Comparison of ENCODE assay signal across 12 mouse cellular contexts in the genomic region with DNA sequence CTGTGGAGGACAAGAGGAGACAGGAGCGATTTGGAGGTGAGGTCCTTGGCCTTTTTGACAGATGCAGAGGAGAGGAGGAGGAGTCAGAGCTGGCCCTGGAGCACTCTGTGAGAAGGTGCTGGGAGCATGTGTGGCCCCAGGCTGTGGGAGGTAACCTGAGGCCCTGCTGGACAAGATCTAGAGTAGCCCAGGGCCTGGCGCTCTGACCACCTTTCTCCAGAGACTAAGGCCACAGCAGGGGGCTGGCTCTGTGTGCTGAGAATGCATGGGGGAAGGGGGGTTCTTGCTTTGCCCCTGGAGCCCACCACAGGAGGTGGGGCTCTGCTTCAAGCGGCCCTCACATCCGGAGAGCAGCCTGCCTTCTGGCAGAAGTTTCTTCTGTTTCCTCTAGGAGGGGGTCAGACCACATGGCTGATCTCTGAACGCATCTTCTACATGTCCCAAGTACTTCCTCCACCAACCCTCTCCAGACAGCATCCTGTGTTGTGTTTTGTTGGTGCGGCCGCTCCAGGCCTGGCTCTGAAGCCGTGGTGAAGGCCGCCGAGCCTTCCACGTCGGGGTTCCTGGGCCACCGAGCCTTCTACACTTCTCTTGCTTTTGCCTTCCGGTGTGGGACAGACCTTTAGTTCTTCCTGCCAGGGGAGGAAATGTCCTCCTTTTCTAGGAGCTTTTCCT. TPM values are rescaled to one million over a fixed set of nuclear protein-coding genes. Genes with fewer than 3 reads are reported as not detected.
DNase-seq lines count a peak whose midpoint lies in the region; ATAC-seq lines count a peak whose summit lies in the region.
"Had no signal": no experiment of that assay in that cellular context is flagged by ENCODE, and none has a peak within 500 bp of the region (broad histone marks: within the 10 kb centered on the region; RNA-seq: fewer than 3 reads in every experiment).

No protein-coding gene starts in this region.

- H3K27me3 ChIP-seq in heart, embryonic 15.5 days, result no peaks in the 10 kb centered on the region
- no peaks in the 10 kb centered on the region for H3K27me3 ChIP-seq in embryonic facial prominence, embryonic 12.5 days
- no peaks in the 10 kb centered on the region for H3K27me3 ChIP-seq in hindbrain, embryonic 16.5 days (replicated peaks; ENCODE audit: control insufficient read depth, insufficient read depth, low read length)
- H3K27me3 ChIP-seq: embryonic facial prominence, embryonic 15.5 days; limb, embryonic 13.5 days had no signal

- H3K9ac ChIP-seq in heart, embryonic 15.5 days, result no peak overlapping the region
- H3K9ac ChIP-seq in embryonic facial prominence, embryonic 12.5 days, result no peak overlapping the region
- no peak overlapping the region for H3K9ac ChIP-seq in hindbrain, embryonic 16.5 days (ENCODE audit: low read depth, low read length)
- H3K9ac ChIP-seq: embryonic facial prominence, embryonic 15.5 days; limb, embryonic 13.5 days had no signal

- DNase-seq in heart, adult 11 months, result no peak
- peak; percentile 81 for DNase-seq in CD4-positive helper T cell, adult 2 months (ENCODE audit: low read depth, low spot score)
- DNase-seq in left cerebral cortex, postnatal 4 days, result no peak
- no peak for DNase-seq in ovary, postnatal 14 days (ENCODE audit: low spot score)
- DNase-seq: gastrocnemius, postnatal 10 days; kidney, adult 11 months had no signal

- intact Hi-C loops in left cerebral cortex, postnatal 4 days (cut with DNase I), result no loop called here

- H3K36me3 ChIP-seq in heart, embryonic 15.5 days, result no peaks in the 10 kb centered on the region
- no peaks in the 10 kb centered on the region for H3K36me3 ChIP-seq in embryonic facial prominence, embryonic 12.5 days
- H3K36me3 ChIP-seq in hindbrain, embryonic 16.5 days (ENCODE audit: control insufficient read depth, insufficient read depth, low read length), result no peaks in the 10 kb centered on the region
- H3K36me3 ChIP-seq: embryonic facial prominence, embryonic 15.5 days; limb, embryonic 13.5 days had no signal

- no peak overlapping the region for H3K4me2 ChIP-seq in heart, embryonic 15.5 days
- H3K4me2 ChIP-seq in embryonic facial prominence, embryonic 12.5 days (replicated peaks), result no peak overlapping the region
- no peak overlapping the region for H3K4me2 ChIP-seq in hindbrain, embryonic 16.5 days (ENCODE audit: low read length)
- H3K4me2 ChIP-seq: embryonic facial prominence, embryonic 15.5 days; limb, embryonic 13.5 days had no signal

- WGBS in heart, embryonic 15.5 days, result 52% methylated on average over 14 of the region's 14 CpGs
- 64% methylated on average over 14 of the region's 14 CpGs for WGBS in embryonic facial prominence, embryonic 12.5 days
- 76% methylated on average over 14 of the region's 14 CpGs for WGBS in hindbrain, embryonic 16.5 days

- H3K4me1 ChIP-seq in heart, embryonic 15.5 days (replicated peaks), result peaks cover 4% of the 10 kb centered on the region; the same call in 1 of the 2 replicates
- peaks cover 4% of the 10 kb centered on the region for H3K4me1 ChIP-seq in embryonic facial prominence, embryonic 12.5 days
- H3K4me1 ChIP-seq in hindbrain, embryonic 16.5 days (ENCODE audit: control insufficient read depth, insufficient read depth, low read depth, low read length), result no peaks in the 10 kb centered on the region; the same call in 1 of the 2 replicates

- H3K9me3 ChIP-seq in heart, embryonic 15.5 days (replicated peaks), result no peaks in the 10 kb centered on the region
- no peaks in the 10 kb centered on the region for H3K9me3 ChIP-seq in embryonic facial prominence, embryonic 12.5 days
- no peaks in the 10 kb centered on the region for H3K9me3 ChIP-seq in hindbrain, embryonic 16.5 days (ENCODE audit: control insufficient read depth, low read length)
- H3K9me3 ChIP-seq: embryonic facial prominence, embryonic 15.5 days; limb, embryonic 13.5 days had no signal

- ATAC-seq in heart, embryonic 15.5 days (replicated peaks; ENCODE audit: insufficient number of reproducible peaks, insufficient read depth, low FRiP score, low read depth), result no peak
- no peak for ATAC-seq in embryonic facial prominence, embryonic 12.5 days (ENCODE audit: insufficient number of reproducible peaks, insufficient read depth, low FRiP score, low TSS enrichment)
- ATAC-seq in monocyte, adult 5-6 weeks (replicated peaks; ENCODE audit: insufficient number of reproducible peaks, low FRiP score, low TSS enrichment, poor library complexity, severe bottlenecking), result peak; percentile 24
- ATAC-seq in hindbrain, embryonic 16.5 days, result no peak

- no peak overlapping the region for H3K4me3 ChIP-seq in heart, embryonic 15.5 days
- no peak overlapping the region for H3K4me3 ChIP-seq in embryonic facial prominence, embryonic 12.5 days
- no peak overlapping the region for H3K4me3 ChIP-seq in hindbrain, embryonic 16.5 days (ENCODE audit: low read length)
- H3K4me3 ChIP-seq: embryonic facial prominence, embryonic 15.5 days; limb, embryonic 13.5 days had no signal

- peak overlapping the region; percentile 29; the same call in 1 of the 2 replicates for H3K27ac ChIP-seq in heart, embryonic 15.5 days
- peak overlapping the region; percentile 8; the same call in 1 of the 2 replicates for H3K27ac ChIP-seq in embryonic facial prominence, embryonic 12.5 days
- H3K27ac ChIP-seq in hindbrain, embryonic 16.5 days (ENCODE audit: low read depth, low read length), result no peak overlapping the region
- H3K27ac ChIP-seq: embryonic facial prominence, embryonic 15.5 days; limb, embryonic 13.5 days had no signal

RNA-seq across cellular contexts. Expression of a gene that starts 10.3 kb away (rescaled TPM):
- polyA plus RNA-seq in heart, embryonic 15.5 days (2015; fragmentation: Nextera tagmentation; extraction: Ambion mirVana), result 174 and 239 TPM in 2 replicates
- polyA plus RNA-seq in embryonic facial prominence, embryonic 12.5 days (2016; fragmentation: Nextera tagmentation; extraction: Ambion mirVana), result 345 and 360 TPM in 2 replicates
- 320 to 400 TPM (median 328 TPM) in 3 replicates for total RNA-seq in monocyte, adult 5-6 weeks (2017)
- 467 and 509 TPM in 2 replicates for polyA plus RNA-seq in hindbrain, embryonic 16.5 days (2015; fragmentation: Nextera tagmentation; extraction: Ambion mirVana)
- 100 to 1,000 TPM; 214 to 231 TPM for total RNA-seq in left cerebral cortex, postnatal 4 days (2021)

RNA-seq across cellular contexts. Expression of a gene that starts 15.9 kb away (rescaled TPM):
- polyA plus RNA-seq in heart, embryonic 15.5 days (2015; fragmentation: Nextera tagmentation; extraction: Ambion mirVana), result 1.8 and 3.9 TPM in 2 replicates
- 10.4 and 11.5 TPM in 2 replicates for polyA plus RNA-seq in embryonic facial prominence, embryonic 12.5 days (2016; fragmentation: Nextera tagmentation; extraction: Ambion mirVana)
- total RNA-seq in monocyte, adult 5-6 weeks (2017), result 8.5 to 13.7 TPM (median 10.6 TPM) in 3 replicates
- polyA plus RNA-seq in hindbrain, embryonic 16.5 days (2015; fragmentation: Nextera tagmentation; extraction: Ambion mirVana), result 21.3 and 21.5 TPM in 2 replicates
- total RNA-seq in left cerebral cortex, postnatal 4 days (2021), result 10 to 100 TPM; 16.9 to 24.0 TPM

RNA-seq across cellular contexts. Expression of a gene that starts 23.4 kb away (rescaled TPM):
- polyA plus RNA-seq in heart, embryonic 15.5 days (2015; fragmentation: Nextera tagmentation; extraction: Ambion mirVana), result 11.6 and 23.8 TPM in 2 replicates
- polyA plus RNA-seq in embryonic facial prominence, embryonic 12.5 days (2016; fragmentation: Nextera tagmentation; extraction: Ambion mirVana), result 8.0 and 8.3 TPM in 2 replicates
- 1,277 to 1,906 TPM (median 1,626 TPM) in 3 replicates for total RNA-seq in monocyte, adult 5-6 weeks (2017)
- polyA plus RNA-seq in hindbrain, embryonic 16.5 days (2015; fragmentation: Nextera tagmentation; extraction: Ambion mirVana), result 1.5 and 1.8 TPM in 2 replicates
- total RNA-seq in left cerebral cortex, postnatal 4 days (2021), result 1 to 10 TPM; 1.1 to 1.6 TPM

RNA-seq across cellular contexts. Expression of a gene that starts 57.6 kb away (rescaled TPM):
- 0.30 and 0.61 TPM in 2 replicates for polyA plus RNA-seq in heart, embryonic 15.5 days (2015; fragmentation: Nextera tagmentation; extraction: Ambion mirVana)
- 2.9 and 4.0 TPM in 2 replicates for polyA plus RNA-seq in embryonic facial prominence, embryonic 12.5 days (2016; fragmentation: Nextera tagmentation; extraction: Ambion mirVana)
- total RNA-seq in monocyte, adult 5-6 weeks (2017), result 0.48 to 3.1 TPM (median 0.64 TPM) in 3 replicates
- polyA plus RNA-seq in hindbrain, embryonic 16.5 days (2015; fragmentation: Nextera tagmentation; extraction: Ambion mirVana), result 3.7 and 5.3 TPM in 2 replicates
- total RNA-seq in left cerebral cortex, postnatal 4 days (2021), result 1 to 10 TPM; 5.8 to 8.5 TPM
- total RNA-seq: gastrocnemius, postnatal 10 days had no signal
